Mouse (Mus musculus): ENCODE data around the gene Tbx4.

DNA sequence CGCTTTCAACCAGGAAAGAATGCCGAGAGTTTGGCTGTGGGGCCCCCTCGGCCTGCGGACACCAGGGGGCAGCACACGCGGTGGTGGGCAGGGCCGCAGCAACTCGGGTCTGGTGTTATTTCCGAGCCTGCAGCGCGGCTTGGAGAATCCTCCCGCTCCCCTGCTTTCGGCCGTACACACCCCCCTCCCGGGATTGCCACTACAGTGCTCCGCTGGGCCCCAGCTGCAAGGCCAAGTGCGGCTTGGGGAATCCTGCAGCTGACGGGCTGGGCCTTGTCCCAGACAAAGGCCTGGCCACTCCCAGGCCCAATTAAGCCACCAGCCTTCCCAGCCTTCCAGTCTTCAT lies 42.9 kb upstream of the Tbx4 start:
- TF ChIP-seq USF1 (IDR thresholded peaks at IDR 0.05; ENCODE audit: low read depth) (no peak), MYOG (IDR thresholded peaks at IDR 0.05; ENCODE audit: control insufficient read depth, extremely low read depth, insufficient read length) (no peak), FOSL1 (IDR thresholded peaks at IDR 0.05; ENCODE audit: insufficient read depth, low read length, poor library complexity, severe bottlenecking) (no peak)

All from C2C12 (cell line).